Mouse (Mus musculus) neural tube, embryonic 10.5 days (tissue): ENCODE measurements around the gene Efcab1.
"Not testable (repeated sequence)": the region's sequence is repeated elsewhere in the genome, so short reads cannot be mapped to it uniquely, and the experiment has no call there.

Source experiments
- DNase-seq: peaks from one replicate; pipeline ENCODE4 v3.0.0-alpha.2; 2017; ENCODE audit warnings: low spot score; ENCODE audit errors: extremely low spot score

The Efcab1 gene

DNA sequence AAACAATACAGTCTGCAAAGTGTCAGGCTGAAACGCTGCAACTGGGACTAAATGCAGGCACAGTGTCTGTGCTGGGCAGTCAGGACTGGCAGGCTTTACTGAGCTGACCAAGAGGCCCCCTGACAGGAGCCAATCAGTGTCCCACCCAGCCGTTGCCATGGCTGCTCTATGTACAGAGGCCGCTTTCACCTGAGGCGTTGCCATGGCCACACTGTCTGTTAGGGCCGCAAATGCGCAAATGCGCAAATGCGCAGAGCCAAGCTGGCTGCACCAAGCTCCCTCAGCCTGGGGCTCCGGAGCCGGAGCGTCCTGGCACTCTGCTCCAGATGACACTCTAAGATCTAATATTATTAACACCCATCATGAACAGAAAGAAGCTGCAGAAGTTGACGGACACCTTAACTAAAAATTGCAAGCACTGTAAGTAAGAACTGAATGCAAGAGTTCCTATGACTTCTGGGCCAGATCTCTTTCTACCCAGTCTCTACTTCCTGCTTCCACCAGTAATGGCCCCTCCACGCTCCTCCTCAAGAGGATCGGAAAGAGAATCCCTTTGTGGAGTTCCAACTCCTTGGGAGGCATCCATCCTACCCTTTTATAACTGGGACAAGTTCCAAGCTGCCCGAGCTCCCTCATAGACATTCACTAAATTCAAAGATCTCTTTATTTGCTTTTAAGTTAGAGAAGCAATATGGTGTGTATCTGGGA lies at the start of gene Efcab1:
Efcab1 (plus strand) TSS at position 214 of the 708 bp plus-strand sequence.
- DNase-seq, result peak; percentile 65

DNA sequence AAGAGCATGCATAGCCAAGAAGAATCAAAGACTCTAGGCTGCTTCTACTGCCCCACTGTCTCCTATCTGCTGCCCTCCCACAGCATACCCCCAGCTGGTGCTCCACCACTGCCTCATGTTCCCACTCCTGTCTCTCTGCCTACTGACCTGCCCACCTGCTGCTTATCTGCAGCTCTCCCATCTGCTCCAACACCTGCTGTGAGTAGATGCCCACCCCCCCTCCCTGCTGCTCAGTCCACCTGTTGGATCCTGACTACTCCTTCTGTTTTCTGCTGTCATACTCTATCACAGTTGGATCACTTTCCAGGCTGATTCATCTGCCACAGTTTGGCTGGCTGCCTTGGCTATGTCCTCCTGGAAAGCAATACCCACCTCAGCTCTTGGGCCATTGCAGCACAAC lies 47.0 kb upstream of the Efcab1 start:
- DNase-seq, result no peak

GRCm38 (mm10) chr16:14884916-14885315 lies 21.5 kb upstream of the Efcab1 start:
- no peak for DNase-seq

DNA sequence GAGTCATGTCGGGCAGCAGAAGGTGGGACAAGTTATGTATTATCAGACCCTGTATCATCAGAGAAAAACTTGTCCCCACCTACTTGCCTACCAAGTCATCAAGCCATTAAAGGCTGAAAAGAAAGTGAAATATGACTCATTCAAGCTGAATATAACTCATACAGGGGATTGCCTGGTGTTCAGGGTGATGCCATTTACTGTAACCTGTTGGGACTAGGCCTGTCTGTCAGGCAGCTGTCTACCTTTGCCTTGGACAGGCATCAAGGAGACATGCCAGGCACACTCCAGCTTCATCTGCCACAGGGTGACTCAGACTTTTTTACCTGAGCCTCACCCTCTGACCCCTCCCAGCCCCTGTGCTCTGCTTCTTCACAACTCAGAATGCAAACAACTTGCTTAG lies 21.0 kb upstream of the Efcab1 start:
- no peak for DNase-seq

GRCm38 (mm10) chr16:14892492-14892891 lies 13.9 kb upstream of the Efcab1 start:
- DNase-seq, result no peak

DNA sequence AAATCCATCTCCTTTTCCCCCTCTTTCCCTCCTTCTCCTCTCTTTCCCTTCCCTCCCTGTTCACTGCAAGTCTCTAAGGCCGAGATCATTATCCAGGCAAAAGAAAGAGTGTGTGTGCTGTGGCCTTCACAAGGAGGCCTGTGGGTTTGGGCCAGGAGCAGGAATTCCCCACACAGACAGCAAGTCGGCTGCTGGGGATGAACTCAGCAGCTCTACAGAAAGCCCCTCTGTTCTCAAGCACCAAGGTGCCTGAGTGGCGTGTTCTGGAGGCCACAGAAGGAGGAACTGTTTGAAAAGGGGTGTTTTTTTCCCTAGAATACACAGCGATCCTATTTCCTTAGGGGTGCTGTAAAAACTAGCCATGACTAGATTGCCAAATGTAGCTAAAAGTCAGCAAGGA lies 12.5 kb upstream of the Efcab1 start:
- no peak for DNase-seq

DNA sequence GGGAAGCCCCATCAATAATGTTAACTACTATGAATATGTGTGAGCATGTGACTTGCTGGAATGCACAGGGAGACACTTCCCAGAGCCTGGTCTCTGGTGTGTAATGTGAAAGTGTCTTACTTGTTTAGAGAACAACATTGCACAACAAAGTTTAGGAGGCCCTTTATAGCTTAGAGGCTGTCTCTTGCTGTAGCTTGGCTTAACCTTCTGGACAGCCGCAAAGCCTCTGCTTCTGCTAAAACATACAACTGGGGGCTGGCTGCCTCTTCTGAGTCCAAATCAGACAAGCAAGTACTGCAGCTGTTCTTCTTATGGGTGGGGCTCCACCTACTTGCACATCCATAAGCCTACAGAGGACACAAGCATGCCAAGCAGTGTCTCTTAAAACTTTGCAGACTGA lies 11.7 kb upstream of the Efcab1 start:
- no peak for DNase-seq

GRCm38 (mm10) chr16:14895543-14895942 lies 10.9 kb upstream of the Efcab1 start:
- no peak for DNase-seq

GRCm38 (mm10) chr16:14930711-14931110 lies 24.3 kb downstream of the Efcab1 start:
- not testable (repeated sequence) for DNase-seq

DNA sequence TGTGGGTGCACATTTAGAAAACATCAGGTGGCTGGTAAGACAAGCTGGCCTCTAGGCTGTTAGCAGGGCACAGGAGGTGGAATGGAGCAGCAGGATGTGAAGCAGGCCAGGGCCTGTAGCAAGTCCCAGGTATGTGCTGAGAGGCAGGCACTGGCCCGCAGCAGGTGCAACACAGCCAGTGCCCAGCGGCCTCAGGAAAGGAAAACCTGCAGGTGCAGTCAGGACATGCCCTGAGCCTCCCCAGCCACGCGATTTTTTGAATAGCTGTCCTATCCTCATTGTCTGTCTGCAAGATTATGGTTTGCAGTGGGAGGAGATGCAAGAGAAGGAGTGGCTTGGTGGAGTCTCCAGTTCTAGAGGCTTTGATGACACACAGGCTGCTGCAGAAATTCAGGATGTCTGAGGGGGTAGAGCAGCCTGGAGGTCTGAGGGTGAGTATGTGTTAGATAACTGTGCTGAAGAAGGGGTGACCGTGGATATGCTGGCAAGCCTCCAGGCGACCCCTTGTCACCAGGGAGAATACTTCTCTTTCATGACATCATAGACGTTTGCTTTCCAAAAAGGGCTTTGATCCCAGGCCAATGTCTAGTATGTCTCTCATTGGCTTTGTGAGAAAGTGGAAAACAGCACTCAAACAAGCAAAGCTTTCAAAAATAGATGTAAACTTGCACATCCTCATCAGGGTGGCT lies 30.2 kb downstream of the Efcab1 start:
- not testable (repeated sequence) for DNase-seq

DNA sequence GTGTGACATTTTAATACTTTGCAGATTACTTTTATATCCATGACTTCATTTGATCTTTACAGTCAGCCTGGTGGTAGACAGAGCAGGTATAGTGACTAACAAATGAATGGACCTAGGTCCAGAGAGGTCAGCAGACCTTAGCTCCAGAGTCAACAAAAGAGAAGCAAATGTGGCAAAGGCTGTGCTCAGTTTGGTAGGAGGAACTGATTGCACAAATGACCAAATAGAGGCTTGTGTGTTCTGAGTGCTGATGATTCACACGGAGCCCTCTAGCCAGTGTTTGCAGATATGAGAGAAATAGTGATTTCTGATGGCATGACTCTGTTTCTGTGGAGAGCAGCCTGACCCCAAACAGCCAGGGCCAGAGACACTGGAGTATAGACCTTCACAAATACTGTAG lies 33.1 kb downstream of the Efcab1 start:
- no peak for DNase-seq

- no peak for DNase-seq
Measured at GRCm38 (mm10) chr16:14939994-14940715, 33.7 kb downstream of the Efcab1 start.

DNA sequence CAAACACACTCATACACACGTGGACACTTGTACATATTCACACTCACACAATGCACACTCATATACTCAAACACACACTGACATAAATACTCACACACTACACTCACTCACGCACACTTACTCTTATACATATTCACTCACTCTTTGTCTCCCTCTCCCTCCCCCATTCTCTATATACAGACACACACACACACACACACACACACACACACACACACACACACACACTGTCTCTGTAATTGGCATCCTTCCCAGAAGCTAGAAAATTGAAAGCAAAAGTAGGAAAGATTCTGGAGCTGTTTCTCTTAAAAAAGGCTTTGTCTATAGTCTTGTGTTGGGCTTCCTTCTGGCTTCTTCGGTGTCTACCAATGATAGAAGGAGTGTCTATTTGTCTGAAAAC lies 34.5 kb downstream of the Efcab1 start:
- DNase-seq, result no peak

DNA sequence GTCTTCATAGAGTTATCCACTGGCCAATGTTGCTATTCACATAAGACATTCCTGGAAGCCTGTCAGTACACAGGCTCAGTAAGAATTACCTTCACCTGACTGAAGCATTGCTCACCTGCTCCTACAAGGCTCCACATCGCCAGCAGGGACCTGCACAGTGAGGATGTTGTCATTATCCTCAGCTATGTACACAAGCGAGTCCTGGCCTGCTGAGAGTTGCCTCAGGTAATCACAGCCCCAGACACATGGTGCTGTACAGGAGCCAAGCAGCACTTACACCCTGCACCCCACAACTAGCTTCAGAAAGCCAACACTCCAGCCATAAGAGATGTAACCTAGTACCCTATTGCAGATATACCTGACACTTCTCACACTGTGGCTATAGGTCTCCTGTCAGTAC lies 37.1 kb downstream of the Efcab1 start:
- no peak for DNase-seq

GRCm38 (mm10) chr16:14947561-14947960 lies 41.2 kb downstream of the Efcab1 start:
- not testable (repeated sequence) for DNase-seq

GRCm38 (mm10) chr16:14951894-14952293 lies 45.5 kb downstream of the Efcab1 start:
- DNase-seq, result no peak

DNA sequence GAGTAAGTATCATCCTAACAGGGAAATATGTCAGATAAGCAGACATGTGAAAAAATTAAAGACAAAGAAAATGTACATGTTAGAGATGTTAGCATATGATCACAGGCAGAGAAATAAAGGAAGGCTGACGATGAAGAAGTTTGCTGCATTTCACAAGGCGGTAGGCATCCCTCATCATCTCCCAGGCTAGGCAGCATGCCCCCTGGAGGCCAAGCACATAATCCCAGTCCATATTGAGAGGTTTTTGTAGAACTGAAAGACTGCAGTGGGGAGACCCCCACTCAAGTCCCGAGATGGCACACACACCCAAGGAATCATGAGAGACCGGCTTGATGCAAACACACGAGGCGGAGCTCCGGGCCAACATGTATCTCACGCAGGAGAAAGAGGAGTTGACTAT lies 53.3 kb downstream of the Efcab1 start:
- no peak for DNase-seq

- no peak for DNase-seq
Measured at GRCm38 (mm10) chr16:14973696-14974095, 67.3 kb downstream of the Efcab1 start.

GRCm38 (mm10) chr16:14979228-14979627 lies 72.8 kb downstream of the Efcab1 start:
- DNase-seq, result no peak

- DNase-seq, result no peak
Measured at GRCm38 (mm10) chr16:14989614-14990268, 83.3 kb downstream of the Efcab1 start.

GRCm38 (mm10) chr16:14991001-14991400 lies 84.6 kb downstream of the Efcab1 start:
- DNase-seq, result no peak
